Mouse (Mus musculus) brain, embryonic 14.5 days (tissue): ENCODE measurements around the gene Six3.

Source experiments
- CTCF ChIP-seq: fragments of 200-500 bp; IDR thresholded peaks from 2 replicates; pipeline ENCODE4 v1.5.1; 2012; ENCODE audit warnings: inconsistent platforms, mild to moderate bottlenecking, moderate library complexity, borderline replicate concordance; ENCODE audit not compliant: insufficient read depth, insufficient read length; ENCODE audit errors: extremely low read depth
- POLR2A ChIP-seq: fragments of 200-500 bp; IDR thresholded peaks from 2 replicates; pipeline ENCODE4 v1.6.1; 2012; ENCODE audit warnings: mild to moderate bottlenecking, inconsistent platforms, borderline replicate concordance; ENCODE audit not compliant: poor library complexity, insufficient read depth, insufficient read length, severe bottlenecking; ENCODE audit errors: extremely low read depth

GRCm38 (mm10) chr17:85595853-85596252 lies 17.6 kb upstream of the Six3 start:
- TF ChIP-seq CTCF (no peak), POLR2A (no peak)
